Mouse (Mus musculus): ENCODE results near the gene Serpinb5. TPM values are rescaled to one million over a fixed set of nuclear protein-coding genes. Genes with fewer than 3 reads are reported as not detected.
"Not testable (repeated sequence)": the region's sequence is repeated elsewhere in the genome, so short reads cannot be mapped to it uniquely, and the experiment has no call there.

The Serpinb5 gene
- polyA plus RNA-seq, 1 experiment = not detected

DNA sequence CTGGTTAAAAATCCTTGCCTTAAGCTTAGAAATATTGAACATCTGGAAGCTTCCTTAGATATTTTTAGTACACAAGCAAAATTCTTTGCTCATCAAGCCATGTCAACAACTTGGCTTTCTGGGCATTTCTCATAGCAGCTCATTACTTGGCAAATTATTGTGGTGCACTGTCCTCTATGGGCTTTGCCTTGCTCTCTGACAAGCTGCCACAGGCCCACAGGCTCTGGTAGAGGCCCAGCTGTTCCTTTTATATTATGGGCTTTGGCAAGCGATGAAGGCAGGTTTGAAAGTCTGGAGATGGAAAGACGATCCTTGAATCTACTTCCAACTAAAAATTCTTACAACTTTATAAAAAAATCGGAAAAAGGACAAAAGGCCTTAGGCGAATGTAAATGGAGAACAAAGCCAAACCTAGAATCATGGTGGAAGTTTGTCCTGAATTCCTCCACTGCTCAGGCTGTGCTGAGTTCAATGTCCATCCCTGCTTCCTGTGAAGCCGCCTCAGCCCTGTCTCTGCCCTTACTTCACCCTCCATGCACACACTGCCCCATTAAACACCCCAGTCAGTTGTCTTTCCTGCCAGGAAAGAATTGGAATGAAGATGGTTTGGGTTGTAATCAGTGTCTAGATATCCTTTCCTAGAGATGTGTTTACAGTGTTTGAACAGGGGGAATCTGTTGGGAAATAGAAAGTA is 14.4 kb downstream of the Serpinb5 start:
- Histone ChIP-seq H3K4me1 (peaks cover 38% of the 10 kb centered on the region), H3K36me3 (replicated peaks; ENCODE audit: low read length) (no peaks in the 10 kb centered on the region), H3K4me3 (replicated peaks) (no peak overlapping the region), H3K9me3 (no peaks in the 10 kb centered on the region), H3K27me3 (replicated peaks) (no peaks in the 10 kb centered on the region)
- TF ChIP-seq FLI1 (IDR thresholded peaks at IDR 0.05; ENCODE audit: low read length) = no peak

DNA sequence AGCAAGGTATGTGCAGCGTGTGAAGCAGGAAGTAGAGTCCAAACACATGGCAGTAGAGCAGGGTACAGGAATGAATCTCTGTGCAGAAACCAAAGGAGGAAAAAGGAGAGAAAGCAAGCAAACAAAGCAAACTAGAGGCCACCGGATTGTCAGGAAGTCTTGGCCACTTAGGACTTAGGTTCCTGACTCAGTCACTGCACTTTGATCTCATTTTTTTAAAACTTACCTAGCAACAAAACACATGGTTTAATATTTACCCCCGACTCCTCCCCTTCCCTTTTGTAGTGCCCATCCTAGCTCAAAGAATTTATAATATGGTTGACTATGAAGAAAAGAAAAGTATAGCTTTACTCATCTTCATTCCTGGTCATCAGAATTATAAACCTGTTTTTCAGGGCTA is 15.2 kb downstream of the Serpinb5 start:
- Histone ChIP-seq H3K36me3 (replicated peaks; ENCODE audit: low read length) (no peaks in the 10 kb centered on the region), H3K27me3 (replicated peaks) (no peaks in the 10 kb centered on the region), H3K9me3 (no peaks in the 10 kb centered on the region), H3K4me3 (replicated peaks) (no peak overlapping the region), H3K4me1 (peaks cover 38% of the 10 kb centered on the region)
- TF ChIP-seq FLI1 (IDR thresholded peaks at IDR 0.05; ENCODE audit: low read length) = no peak
- TF ChIP-seq GATA1 (IDR thresholded peaks at IDR 0.05; ENCODE audit: borderline replicate concordance, low read length) = no peak

DNA sequence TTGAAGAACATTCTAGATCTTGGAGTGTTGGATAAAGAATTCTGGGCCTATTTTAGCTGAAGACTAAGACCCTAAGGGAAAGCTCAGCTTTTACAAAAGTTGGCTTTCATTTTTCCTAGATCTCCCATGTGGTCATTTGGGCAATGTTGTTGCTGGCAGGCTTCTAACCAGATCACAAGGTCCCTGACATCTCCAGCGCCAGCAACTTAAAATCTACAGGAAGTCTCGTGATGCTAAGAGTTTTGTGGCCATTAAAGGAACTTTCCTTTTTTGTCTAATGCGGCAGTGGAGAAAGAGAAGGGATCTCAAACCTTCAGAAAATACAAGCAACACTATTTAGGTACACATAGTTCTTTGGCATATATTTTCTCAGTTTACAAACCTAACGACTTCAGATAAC is 21.8 kb downstream of the Serpinb5 start:
- H3K36me3 ChIP-seq (replicated peaks; ENCODE audit: low read length) = no peaks in the 10 kb centered on the region
- TF ChIP-seq FLI1 (IDR thresholded peaks at IDR 0.05; ENCODE audit: low read length) (no peak), GATA1 (IDR thresholded peaks at IDR 0.05; ENCODE audit: borderline replicate concordance, low read length) (no peak)
- no peaks in the 10 kb centered on the region for H3K9me3 ChIP-seq
- no peak overlapping the region for H3K4me3 ChIP-seq (replicated peaks)
- H3K4me1 ChIP-seq = peaks cover 35% of the 10 kb centered on the region
- H3K27me3 ChIP-seq (replicated peaks) = peaks cover 3% of the 10 kb centered on the region

DNA sequence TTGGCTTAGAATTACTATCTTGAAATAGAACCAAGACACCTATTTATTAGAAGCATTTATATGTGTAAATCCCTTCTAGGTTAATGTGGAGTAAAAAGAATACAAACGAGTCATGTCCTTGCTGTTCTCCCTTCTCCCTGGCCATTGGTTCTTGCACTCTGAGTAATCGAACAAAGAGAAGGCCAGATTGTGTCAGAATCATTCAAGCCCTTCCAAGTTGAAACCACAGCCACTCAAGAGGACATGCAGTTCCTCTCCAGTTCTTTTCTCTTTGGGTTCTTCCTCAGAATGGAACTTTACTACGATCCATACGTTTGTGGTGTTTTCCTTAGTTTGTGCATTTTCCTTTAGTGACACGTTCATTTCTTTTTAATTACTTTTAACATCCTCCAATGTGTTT is 22.4 kb downstream of the Serpinb5 start:
- Histone ChIP-seq H3K36me3 (replicated peaks; ENCODE audit: low read length) (no peaks in the 10 kb centered on the region), H3K4me1 (peaks cover 29% of the 10 kb centered on the region), H3K9me3 (no peaks in the 10 kb centered on the region), H3K27me3 (replicated peaks) (peaks cover 5% of the 10 kb centered on the region), H3K4me3 (replicated peaks) (no peak overlapping the region)
- TF ChIP-seq GATA1 (IDR thresholded peaks at IDR 0.05; ENCODE audit: borderline replicate concordance, low read length) (no peak), FLI1 (IDR thresholded peaks at IDR 0.05; ENCODE audit: low read length) (no peak)

DNA sequence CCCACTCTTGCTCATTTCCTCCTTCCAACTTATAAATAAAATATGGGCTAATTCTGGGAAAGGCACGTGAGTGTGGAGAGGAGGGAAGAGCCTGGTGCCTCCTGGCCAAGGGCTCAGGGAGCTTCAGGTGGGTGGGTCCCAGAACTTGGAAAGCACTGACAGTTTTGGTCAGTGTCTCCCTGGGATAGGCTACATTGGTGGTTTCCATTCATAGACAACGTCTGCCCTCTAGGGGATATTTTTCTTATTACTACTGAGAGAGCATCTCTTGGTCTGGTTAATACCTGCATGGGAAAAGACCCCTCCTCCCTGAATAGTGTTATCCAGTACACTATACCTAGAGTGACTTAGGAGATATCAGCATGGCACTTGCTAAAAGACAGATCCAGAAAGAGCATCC is 22.8 kb downstream of the Serpinb5 start:
- TF ChIP-seq FLI1 (IDR thresholded peaks at IDR 0.05; ENCODE audit: low read length) = no peak
- no peak for TF ChIP-seq GATA1 (IDR thresholded peaks at IDR 0.05; ENCODE audit: borderline replicate concordance, low read length)
- H3K36me3 ChIP-seq (replicated peaks; ENCODE audit: low read length) = no peaks in the 10 kb centered on the region
- H3K9me3 ChIP-seq = no peaks in the 10 kb centered on the region
- H3K27me3 ChIP-seq (replicated peaks) = peaks cover 5% of the 10 kb centered on the region
- H3K4me1 ChIP-seq = peaks cover 25% of the 10 kb centered on the region
- H3K4me3 ChIP-seq (replicated peaks) = peak overlapping the region; percentile 68

DNA sequence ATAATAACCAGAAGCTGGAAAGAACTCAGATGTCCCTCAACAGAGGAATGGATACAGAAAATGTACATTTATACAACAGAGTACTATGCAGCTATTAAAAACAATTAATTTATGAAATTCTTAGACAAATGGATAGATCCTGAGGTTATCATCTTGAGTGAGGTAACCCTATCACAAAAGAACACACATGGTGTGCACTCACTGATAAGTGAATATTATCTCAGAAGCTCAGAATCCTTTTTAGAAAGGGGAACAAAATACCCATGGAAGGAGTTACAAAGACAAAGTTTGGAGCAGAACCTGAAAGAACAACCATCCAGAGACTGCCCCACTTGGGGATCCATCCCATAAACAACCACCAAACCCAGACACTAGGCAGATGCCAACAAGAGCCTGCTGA is 34.2 kb downstream of the Serpinb5 start:
- not testable (repeated sequence) for H3K4me3 ChIP-seq (replicated peaks); H3K4me1 ChIP-seq; H3K36me3 ChIP-seq (replicated peaks; ENCODE audit: low read length); H3K9me3 ChIP-seq; H3K27me3 ChIP-seq (replicated peaks)

DNA sequence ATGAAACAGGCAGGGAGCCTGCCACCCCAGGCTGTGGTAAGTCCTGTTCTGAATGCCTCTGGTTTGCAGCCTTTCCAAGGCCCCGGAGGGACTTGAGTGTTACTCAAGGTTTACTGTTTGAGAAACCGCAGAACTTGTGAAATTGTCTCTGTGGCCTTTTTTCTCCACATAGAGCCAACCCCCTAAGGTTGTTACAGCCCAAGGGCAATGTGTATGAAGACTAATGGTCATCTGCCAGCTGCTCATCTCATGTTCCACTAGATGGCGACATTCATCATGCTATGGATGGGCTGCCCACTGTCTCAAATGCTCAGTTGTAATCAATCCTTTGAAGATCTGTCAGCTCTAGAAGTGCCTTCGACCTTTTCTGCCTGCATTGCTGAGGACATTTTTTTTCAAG is 40.4 kb downstream of the Serpinb5 start:
- Histone ChIP-seq H3K9me3 (no peaks in the 10 kb centered on the region), H3K4me1 (peaks cover 8% of the 10 kb centered on the region), H3K36me3 (replicated peaks; ENCODE audit: low read length) (no peaks in the 10 kb centered on the region), H3K27me3 (replicated peaks) (no peaks in the 10 kb centered on the region), H3K4me3 (replicated peaks) (no peak overlapping the region)
- TF ChIP-seq GATA1 (IDR thresholded peaks at IDR 0.05; ENCODE audit: borderline replicate concordance, low read length) (no peak), FLI1 (IDR thresholded peaks at IDR 0.05; ENCODE audit: low read length) (no peak)

DNA sequence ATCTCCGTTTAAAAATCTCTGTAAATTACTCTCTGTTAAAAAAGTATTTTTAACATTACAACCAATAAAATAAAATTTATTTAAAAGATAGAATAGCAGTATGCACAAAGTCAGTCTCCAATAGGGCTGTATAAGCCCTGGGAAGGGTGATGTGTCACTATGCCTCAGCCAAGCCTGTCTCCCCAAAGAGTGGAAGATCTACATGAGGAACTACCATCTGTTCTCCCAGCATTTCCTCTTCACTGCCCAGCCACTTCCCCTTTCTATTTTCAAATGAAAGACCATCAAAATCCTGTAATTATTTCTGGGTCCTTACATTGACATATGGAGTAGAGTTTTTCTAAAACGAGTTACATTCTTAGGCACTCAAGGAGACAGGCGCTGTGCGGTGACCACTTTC is 71.0 kb downstream of the Serpinb5 start:
- Histone ChIP-seq H3K4me1 (peaks cover 61% of the 10 kb centered on the region), H3K36me3 (replicated peaks; ENCODE audit: low read length) (no peaks in the 10 kb centered on the region), H3K9me3 (no peaks in the 10 kb centered on the region), H3K4me3 (replicated peaks) (peak overlapping the region; percentile 62), H3K27me3 (replicated peaks) (no peaks in the 10 kb centered on the region)
- no peak for TF ChIP-seq FLI1 (IDR thresholded peaks at IDR 0.05; ENCODE audit: low read length)
- TF ChIP-seq GATA1 (IDR thresholded peaks at IDR 0.05; ENCODE audit: borderline replicate concordance, low read length) = no peak

Other genes starting within 250 kb of the Serpinb5 start
- gene Bcl2, start 146.9 kb upstream of the Serpinb5 start, polyA plus RNA-seq (2012; ENCODE audit: insufficient read depth, low replicate concordance) = 3.0 and 4.1 TPM in 2 replicates
- 0.53 TPM in 1 of 2 replicates, not detected in the other for gene Kdsr, start 101.4 kb upstream of the Serpinb5 start, polyA plus RNA-seq (2012; ENCODE audit: insufficient read depth, low replicate concordance)
- 10.4 and 23.8 TPM in 2 replicates for gene Vps4b, start 64.4 kb upstream of the Serpinb5 start, polyA plus RNA-seq (2012; ENCODE audit: insufficient read depth, low replicate concordance)
- gene Serpinb12, start 73.3 kb downstream of the Serpinb5 start, polyA plus RNA-seq (2012; ENCODE audit: insufficient read depth, low replicate concordance) = 1.4 TPM in 1 of 2 replicates, not detected in the other
- not detected in 2 replicates for gene Serpinb13, start 119.8 kb downstream of the Serpinb5 start, polyA plus RNA-seq (2012; ENCODE audit: insufficient read depth, low replicate concordance)
- not detected in 2 replicates for gene Serpinb3a, start 191.1 kb downstream of the Serpinb5 start, polyA plus RNA-seq (2012; ENCODE audit: insufficient read depth, low replicate concordance)
- gene Serpinb3d, start 222.3 kb downstream of the Serpinb5 start, polyA plus RNA-seq (2012; ENCODE audit: insufficient read depth, low replicate concordance) = not detected in 2 replicates